Comparison of ENCODE assay signal across 7 mouse cellular contexts in genomic region chr17:83312244-83312918, GRCm38 (mm10). TPM values are rescaled to one million over a fixed set of nuclear protein-coding genes. Genes with fewer than 3 reads are reported as not detected.
DNase-seq lines count a peak whose midpoint lies in the region; ATAC-seq lines count a peak whose summit lies in the region.

No protein-coding gene starts in this region.

- peak overlapping the region; percentile 74 for H3K27ac ChIP-seq in intestine, embryonic 15.5 days
- no peak overlapping the region for H3K27ac ChIP-seq in liver, embryonic 12.5 days

- H3K27me3 ChIP-seq in intestine, embryonic 15.5 days (replicated peaks): no peaks in the 10 kb centered on the region
- peaks cover 39% of the 10 kb centered on the region for H3K27me3 ChIP-seq in liver, embryonic 12.5 days (replicated peaks)
- no peaks in the 10 kb centered on the region for H3K27me3 ChIP-seq in splenic B cell, adult 2 months (ENCODE audit: control insufficient read depth, insufficient read depth, low read length, poor library complexity, severe bottlenecking)

- WGBS in intestine, embryonic 15.5 days: 7% methylated on average over 15 of the region's 15 CpGs
- 7% methylated on average over 15 of the region's 15 CpGs for WGBS in liver, embryonic 12.5 days (ENCODE audit: insufficient replicate concordance)

- peaks cover 21% of the 10 kb centered on the region for H3K4me1 ChIP-seq in intestine, embryonic 15.5 days (replicated peaks)
- H3K4me1 ChIP-seq in liver, embryonic 12.5 days: peaks cover 41% of the 10 kb centered on the region

- H3K4me3 ChIP-seq in intestine, embryonic 15.5 days (replicated peaks): no peak overlapping the region
- H3K4me3 ChIP-seq in liver, embryonic 12.5 days: no peak overlapping the region

- peak; percentile 92 for DNase-seq in Muller cell, postnatal 12 days (ENCODE audit: inconsistent ontology term)
- peak; percentile 58 for DNase-seq in c-Kit-positive CD71-negative TER-119-negative erythroid progenitor cells, embryonic 14.5 days (ENCODE audit: low read depth)
- DNase-seq in gastrocnemius, postnatal 4 days (ENCODE audit: low spot score in 2 of 2): peak; percentile 35 to 70
- peak; percentile 65 for DNase-seq in splenic B cell, adult 2 months (ENCODE audit: low read depth, low spot score)

- H3K9me3 ChIP-seq in intestine, embryonic 15.5 days: no peaks in the 10 kb centered on the region
- H3K9me3 ChIP-seq in liver, embryonic 12.5 days (replicated peaks): no peaks in the 10 kb centered on the region

- ATAC-seq in intestine, embryonic 15.5 days: 0 out of 2 replicates have a peak, but pooled peaks have one; percentile 35
- ATAC-seq in liver, embryonic 12.5 days: 0 out of 2 replicates have a peak, but pooled peaks have one; percentile 52
- ATAC-seq in monocyte, adult 5-6 weeks (replicated peaks; ENCODE audit: insufficient number of reproducible peaks, low FRiP score, low TSS enrichment, poor library complexity, severe bottlenecking): peak; percentile 76

- peak overlapping the region; percentile 51 for H3K4me2 ChIP-seq in intestine, embryonic 15.5 days (replicated peaks)
- H3K4me2 ChIP-seq in liver, embryonic 12.5 days: peak overlapping the region; percentile 41

- H3K9ac ChIP-seq in intestine, embryonic 15.5 days: no peak overlapping the region
- no peak overlapping the region for H3K9ac ChIP-seq in liver, embryonic 12.5 days

- H3K36me3 ChIP-seq in intestine, embryonic 15.5 days: no peaks in the 10 kb centered on the region
- no peaks in the 10 kb centered on the region for H3K36me3 ChIP-seq in liver, embryonic 12.5 days
- no peaks in the 10 kb centered on the region for H3K36me3 ChIP-seq in splenic B cell, adult 2 months (ENCODE audit: control insufficient read depth, insufficient read depth, low read length, poor library complexity, severe bottlenecking)

RNA-seq across cellular contexts. Expression of gene Eml4, which starts 38.4 kb away (rescaled TPM):
- 10 to 100 TPM; 11.6 to 13.6 TPM for total RNA-seq in gastrocnemius, postnatal 4 days (2021)
- 34.5 and 37.0 TPM in 2 replicates for polyA plus RNA-seq in intestine, embryonic 15.5 days (2015; fragmentation: Nextera tagmentation; extraction: Ambion mirVana)
- 13.5 and 15.1 TPM in 2 replicates for polyA plus RNA-seq in liver, embryonic 12.5 days (2016; fragmentation: Nextera tagmentation; extraction: Ambion mirVana)
- total RNA-seq in monocyte, adult 5-6 weeks (2017): 55.7 to 71.2 TPM (median 60.9 TPM) in 3 replicates
